In genomic region chr16:23403008-23403755, GRCm38 (mm10) we compare ENCODE assay signal across 9 mouse cellular contexts. TPM values are rescaled to one million over a fixed set of nuclear protein-coding genes. Genes with fewer than 3 reads are reported as not detected.
A peak's percentile ranks its signal among the peaks of the same experiment; 100 is the strongest.
DNase-seq lines count a peak whose midpoint lies in the region; ATAC-seq and TF ChIP-seq lines count a peak whose summit lies in the region.
"Had no signal": no experiment of that assay in that cellular context is flagged by ENCODE, and none has a peak within 500 bp of the region (broad histone marks: within the 10 kb centered on the region; RNA-seq: fewer than 3 reads in every experiment).

No protein-coding gene starts in this region.

- peak; percentile 76 to 96 for TF ChIP-seq CTCF in CH12.LX (conservative IDR thresholded peaks at IDR 0.05 in 1 of 2, IDR thresholded peaks at IDR 0.05 in 1 of 2; ENCODE audit: low read depth in 2 of 2, low read length in 2 of 2)
- TF ChIP-seq CTCF in bone marrow, adult 2 months (IDR thresholded peaks at IDR 0.05; ENCODE audit: control insufficient read depth, insufficient read depth, low read length) = peak; percentile 29; the same call in 1 of the 2 replicates
- peak; percentile 87 for TF ChIP-seq CTCF in layer of hippocampus, adult 2 months (conservative IDR thresholded peaks at IDR 0.05)
- peak; percentile 87 for TF ChIP-seq CTCF in lung, postnatal 0 days (IDR thresholded peaks at IDR 0.05)

- H3K4me1 ChIP-seq in CH12.LX (ENCODE audit: control insufficient read depth in 1 of 2, insufficient read depth in 2 of 2) = peaks cover 0 to 25% of the 10 kb centered on the region in 2 experiments; a peak in 2 of 4 replicates
- no peaks in the 10 kb centered on the region for H3K4me1 ChIP-seq in bone marrow, adult 2 months (ENCODE audit: control insufficient read depth, insufficient read depth, low read length)
- no peaks in the 10 kb centered on the region for H3K4me1 ChIP-seq in forebrain, embryonic 11.5 days (replicated peaks; ENCODE audit: control insufficient read depth, insufficient read depth, low read length)
- no peaks in the 10 kb centered on the region for H3K4me1 ChIP-seq in lung, postnatal 0 days (ENCODE audit: insufficient read depth, low read depth, low read length)
- H3K4me1 ChIP-seq: hindbrain, embryonic 15.5 days had no signal

- H3K9ac ChIP-seq in CH12.LX (ENCODE audit: insufficient read depth, low read depth) = no peak overlapping the region
- no peak overlapping the region for H3K9ac ChIP-seq in forebrain, embryonic 11.5 days (ENCODE audit: low read length)
- no peak overlapping the region for H3K9ac ChIP-seq in lung, postnatal 0 days (replicated peaks; ENCODE audit: low read depth)
- H3K9ac ChIP-seq: hindbrain, embryonic 15.5 days had no signal

- dilution Hi-C loops in CH12.LX (cut with MboI; ENCODE audit: extremely low pct_ligation_motif_present, extremely low pct_unique_long_range_greater_than_20kb, low sequenced_read_pairs) = no loop called here

- no peaks in the 10 kb centered on the region for H3K9me3 ChIP-seq in CH12.LX (replicated peaks; ENCODE audit: low read length)
- no peaks in the 10 kb centered on the region for H3K9me3 ChIP-seq in forebrain, embryonic 11.5 days (ENCODE audit: control insufficient read depth, low read length)
- no peaks in the 10 kb centered on the region for H3K9me3 ChIP-seq in lung, postnatal 0 days (ENCODE audit: low read length)
- H3K9me3 ChIP-seq: hindbrain, embryonic 15.5 days had no signal

- H3K36me3 ChIP-seq in CH12.LX (replicated peaks in 1 of 2; ENCODE audit: control insufficient read depth in 1 of 2, insufficient read depth in 1 of 2, low read length in 1 of 2) = no peaks in the 10 kb centered on the region
- H3K36me3 ChIP-seq in forebrain, embryonic 11.5 days (ENCODE audit: control insufficient read depth, insufficient read depth, low read length) = no peaks in the 10 kb centered on the region
- H3K36me3 ChIP-seq in lung, postnatal 0 days (ENCODE audit: insufficient read depth, low read length) = no peaks in the 10 kb centered on the region
- H3K36me3 ChIP-seq: hindbrain, embryonic 15.5 days had no signal

- H3K4me3 ChIP-seq in CH12.LX (replicated peaks in 1 of 3; ENCODE audit: low read depth in 2 of 3, low read length in 2 of 3, poor library complexity in 1 of 3) = no peak overlapping the region
- H3K4me3 ChIP-seq in bone marrow, adult 2 months (replicated peaks; ENCODE audit: control insufficient read depth, low read depth, low read length) = no peak overlapping the region
- H3K4me3 ChIP-seq in forebrain, embryonic 11.5 days (ENCODE audit: low read depth, low read length) = no peak overlapping the region
- no peak overlapping the region for H3K4me3 ChIP-seq in layer of hippocampus, adult 2 months
- H3K4me3 ChIP-seq in lung, postnatal 0 days (ENCODE audit: low read depth, low read length) = no peak overlapping the region
- H3K4me3 ChIP-seq: hindbrain, embryonic 15.5 days had no signal

- intact Hi-C loops in heart, postnatal 10 days (cut with DNase I) = loop anchor here (1.0 to 5.0 kb wide), 4 partner anchors 121 to 316 kb away; no protein-coding TSS in a partner anchor

- DNase-seq in CH12.LX (ENCODE audit: extremely low read depth) = peak; percentile 89
- DNase-seq in forebrain, embryonic 11.5 days (ENCODE audit: low spot score) = peak; percentile 86
- DNase-seq in heart, postnatal 10 days = peak; percentile 81 to 89
- DNase-seq in layer of hippocampus, adult 2 months (ENCODE audit: low spot score in 2 of 2) = peak; percentile 50 to 85
- peak; percentile 86 for DNase-seq in lung, postnatal 0 days (ENCODE audit: low spot score)
- DNase-seq in retina, postnatal 7 days (ENCODE audit: low read depth, low spot score) = peak; percentile 52
- peak; percentile 33 for DNase-seq in urinary bladder, postnatal 10 days (ENCODE audit: low spot score)

- peak; percentile 97 for TF ChIP-seq RAD21 in CH12.LX (IDR thresholded peaks at IDR 0.05; ENCODE audit: low read depth, low read length)

- H3K79me2 ChIP-seq in CH12.LX (replicated peaks; ENCODE audit: control insufficient read depth, extremely low read depth, insufficient read depth, poor library complexity, severe bottlenecking) = no peaks in the 10 kb centered on the region

- no peak overlapping the region for H3K4me2 ChIP-seq in CH12.LX (ENCODE audit: insufficient read depth, low read depth, poor library complexity, severe bottlenecking)
- H3K4me2 ChIP-seq in forebrain, embryonic 11.5 days (ENCODE audit: low read depth, low read length, severe bottlenecking) = no peak overlapping the region
- H3K4me2 ChIP-seq in lung, postnatal 0 days (replicated peaks; ENCODE audit: low read depth, low read length) = no peak overlapping the region
- H3K4me2 ChIP-seq: hindbrain, embryonic 15.5 days had no signal

- no peak for ATAC-seq in forebrain, embryonic 11.5 days (replicated peaks; ENCODE audit: low FRiP score)
- ATAC-seq in lung, postnatal 0 days = 0 out of 2 replicates have a peak, but pooled peaks have one; percentile 23

- 56% methylated on average over 8 of the region's 8 CpGs for WGBS in bone marrow, adult 2 months
- 56% methylated on average over 8 of the region's 8 CpGs for WGBS in forebrain, embryonic 11.5 days
- WGBS in lung, postnatal 0 days = 30% methylated on average over 8 of the region's 8 CpGs

- in situ Hi-C loops in CH12.LX (cut with MboI; ENCODE audit: low pct_ligation_motif_present, low pct_unique_long_range_greater_than_20kb, low sequenced_read_pairs) = no loop called here

- no peaks in the 10 kb centered on the region for H3K27me3 ChIP-seq in CH12.LX (replicated peaks)
- H3K27me3 ChIP-seq in forebrain, embryonic 11.5 days (ENCODE audit: control insufficient read depth, insufficient read depth, low read length) = no peaks in the 10 kb centered on the region
- H3K27me3 ChIP-seq in lung, postnatal 0 days (replicated peaks; ENCODE audit: insufficient read depth, low read length) = no peaks in the 10 kb centered on the region
- H3K27me3 ChIP-seq: hindbrain, embryonic 15.5 days had no signal

- TF ChIP-seq POLR2A in CH12.LX (IDR thresholded peaks at IDR 0.05; ENCODE audit: low read depth, low read length) = no peak
- no peak for TF ChIP-seq POLR2A in bone marrow, adult 2 months (IDR thresholded peaks at IDR 0.05; ENCODE audit: borderline replicate concordance, control insufficient read depth, low read depth, low read length)

- no peak; the same call in 1 of the 2 replicates for TF ChIP-seq EP300 in CH12.LX (IDR thresholded peaks at IDR 0.05; ENCODE audit: low read length)
- peak; percentile 44; the same call in 1 of the 2 replicates for TF ChIP-seq EP300 in lung, postnatal 0 days (IDR thresholded peaks at IDR 0.05)

- no peak overlapping the region for H3K27ac ChIP-seq in CH12.LX (ENCODE audit: insufficient read depth, low read depth)
- H3K27ac ChIP-seq in bone marrow, adult 2 months (ENCODE audit: control insufficient read depth, insufficient read depth, low read depth, low read length, poor library complexity) = no peak overlapping the region
- no peak overlapping the region for H3K27ac ChIP-seq in forebrain, embryonic 11.5 days (ENCODE audit: low read depth, low read length)
- H3K27ac ChIP-seq in layer of hippocampus, adult 2 months = no peak overlapping the region
- no peak overlapping the region for H3K27ac ChIP-seq in lung, postnatal 0 days (ENCODE audit: low read length)
- H3K27ac ChIP-seq: hindbrain, embryonic 15.5 days had no signal

TF ChIP-seq in CH12.LX, 34 proteins besides CTCF, POLR2A, EP300 and RAD21 (continues in another document):
- TF ChIP-seq TCF12 (IDR thresholded peaks at IDR 0.05; ENCODE audit: low read depth, low read length) (no peak; the same call in none of the 2 replicates), RCOR1 (conservative IDR thresholded peaks at IDR 0.05; ENCODE audit: low read depth, low read length) (no peak), PAX5 (IDR thresholded peaks at IDR 0.05; ENCODE audit: low read length) (no peak), ZMIZ1 (IDR thresholded peaks at IDR 0.05; ENCODE audit: low read depth, low read length) (no peak), NRF1 (IDR thresholded peaks at IDR 0.05; ENCODE audit: low read depth, low read length) (no peak), E2F4 (IDR thresholded peaks at IDR 0.05; ENCODE audit: insufficient replicate concordance, low read depth, low read length) (no peak), CHD1 (IDR thresholded peaks at IDR 0.05; ENCODE audit: low read depth, low read length) (no peak), HCFC1 (IDR thresholded peaks at IDR 0.05; ENCODE audit: low read depth, low read length) (no peak), MAX (IDR thresholded peaks at IDR 0.05; ENCODE audit: low read length) (no peak), MEF2A (IDR thresholded peaks at IDR 0.05; ENCODE audit: borderline replicate concordance, low read depth, low read length) (peak; percentile 28; the same call in 1 of the 2 replicates), JUN (IDR thresholded peaks at IDR 0.05; ENCODE audit: insufficient read depth, low read depth, low read length) (no peak), ELF1 (IDR thresholded peaks at IDR 0.05; ENCODE audit: low read depth, low read length) (0 out of 2 replicates have a peak, but pooled peaks have one; percentile 21), MXI1 (IDR thresholded peaks at IDR 0.05; ENCODE audit: low read depth, low read length) (no peak), ZKSCAN1 (IDR thresholded peaks at IDR 0.05; ENCODE audit: borderline replicate concordance, low read depth, low read length) (no peak), SMC3 (IDR thresholded peaks at IDR 0.05; ENCODE audit: low read depth, low read length) (peak; percentile 98), BHLHE40 (IDR thresholded peaks at IDR 0.05; ENCODE audit: low read depth, low read length) (no peak), GABPA (IDR thresholded peaks at IDR 0.05; ENCODE audit: insufficient replicate concordance, low read depth, low read length) (no peak), NELFE (IDR thresholded peaks at IDR 0.05; ENCODE audit: low read depth, low read length) (peak; percentile 59; the same call in 1 of the 2 replicates), USF1 (IDR thresholded peaks at IDR 0.05; ENCODE audit: low read depth, low read length) (no peak), SIN3A (IDR thresholded peaks at IDR 0.05; ENCODE audit: low read length) (no peak), MYC (IDR thresholded peaks at IDR 0.05; ENCODE audit: low read depth, low read length) (no peak), ZNF384 (IDR thresholded peaks at IDR 0.05; ENCODE audit: low read depth, low read length) (no peak), KAT2A (IDR thresholded peaks at IDR 0.05; ENCODE audit: insufficient replicate concordance, low read length) (no peak)

RNA-seq across cellular contexts. Expression of gene Rtp1, which starts 25.8 kb away (rescaled TPM):
- not detected in 2 replicates for total RNA-seq in CH12.LX (2012; rRNA removed)
- total RNA-seq in CH12.LX (2014; rRNA removed) = not detected in 2 replicates
- polyA plus RNA-seq in CH12.LX (2012; ENCODE audit: insufficient read length, low read depth) = not detected in 2 replicates
- polyA plus RNA-seq in bone marrow, adult 2 months (2011; ENCODE audit: insufficient read depth, insufficient read length, low replicate concordance, missing spikeins) = not detected in 2 replicates
- 0.15 and 0.19 TPM in 2 replicates for polyA plus RNA-seq in forebrain, embryonic 11.5 days (2014; fragmentation: Nextera tagmentation; extraction: Ambion mirVana)
- not detected for total RNA-seq in heart, postnatal 10 days (2021)
- total RNA-seq in layer of hippocampus, adult 2 months (2021) = under 1 TPM; 0.23 to 0.52 TPM
- not detected in 2 replicates for polyA plus RNA-seq in lung, postnatal 0 days (2015; fragmentation: Nextera tagmentation; extraction: Ambion mirVana)

Comparison
In these comparisons a context has a peak if more than half of its experiments do, and no peak if none do; other contexts are left out.
1. DNase-seq: peak in every context shown above with its lines; median percentile 89 in CH12.LX; 86 in forebrain, embryonic 11.5 days; 86 in lung, postnatal 0 days; 85 in heart, postnatal 10 days; 68 in layer of hippocampus, adult 2 months; 52 in retina, postnatal 7 days; 33 in urinary bladder, postnatal 10 days.
2. CTCF ChIP-seq: peak in every context shown above with its lines; median percentile 87 in layer of hippocampus, adult 2 months; 87 in lung, postnatal 0 days; 86 in CH12.LX; 29 in bone marrow, adult 2 months.